Mouse (Mus musculus): ENCODE results near the gene Coq6. TPM values are rescaled to one million over a fixed set of nuclear protein-coding genes. Genes with fewer than 3 reads are reported as not detected.
A peak's percentile ranks its signal among the peaks of the same experiment; 100 is the strongest.
"Not testable (repeated sequence)": the region's sequence is repeated elsewhere in the genome, so short reads cannot be mapped to it uniquely, and the experiment has no call there.

Gene Coq6
- 10 to 100 TPM; 67.4 to 80.8 TPM for total RNA-seq (2021)
- long read RNA-seq, experiment 1, transcript Coq6-201 (12 exons, 1,602 nt) = major isoform, 54 of 60 reads
- long read RNA-seq, experiment 1, partial matches to known transcripts = 2 of 60 reads
- long read RNA-seq, experiment 1, other reads (novel, unspliced or antisense) = 3 of 60 reads
- long read RNA-seq, experiment 2, transcript Coq6-201 (12 exons, 1,602 nt) = major isoform, 79 of 94 reads
- long read RNA-seq, experiment 2, partial matches to known transcripts = 6 of 94 reads
- long read RNA-seq, experiment 2, other reads (novel, unspliced or antisense) = 7 of 94 reads

DNA sequence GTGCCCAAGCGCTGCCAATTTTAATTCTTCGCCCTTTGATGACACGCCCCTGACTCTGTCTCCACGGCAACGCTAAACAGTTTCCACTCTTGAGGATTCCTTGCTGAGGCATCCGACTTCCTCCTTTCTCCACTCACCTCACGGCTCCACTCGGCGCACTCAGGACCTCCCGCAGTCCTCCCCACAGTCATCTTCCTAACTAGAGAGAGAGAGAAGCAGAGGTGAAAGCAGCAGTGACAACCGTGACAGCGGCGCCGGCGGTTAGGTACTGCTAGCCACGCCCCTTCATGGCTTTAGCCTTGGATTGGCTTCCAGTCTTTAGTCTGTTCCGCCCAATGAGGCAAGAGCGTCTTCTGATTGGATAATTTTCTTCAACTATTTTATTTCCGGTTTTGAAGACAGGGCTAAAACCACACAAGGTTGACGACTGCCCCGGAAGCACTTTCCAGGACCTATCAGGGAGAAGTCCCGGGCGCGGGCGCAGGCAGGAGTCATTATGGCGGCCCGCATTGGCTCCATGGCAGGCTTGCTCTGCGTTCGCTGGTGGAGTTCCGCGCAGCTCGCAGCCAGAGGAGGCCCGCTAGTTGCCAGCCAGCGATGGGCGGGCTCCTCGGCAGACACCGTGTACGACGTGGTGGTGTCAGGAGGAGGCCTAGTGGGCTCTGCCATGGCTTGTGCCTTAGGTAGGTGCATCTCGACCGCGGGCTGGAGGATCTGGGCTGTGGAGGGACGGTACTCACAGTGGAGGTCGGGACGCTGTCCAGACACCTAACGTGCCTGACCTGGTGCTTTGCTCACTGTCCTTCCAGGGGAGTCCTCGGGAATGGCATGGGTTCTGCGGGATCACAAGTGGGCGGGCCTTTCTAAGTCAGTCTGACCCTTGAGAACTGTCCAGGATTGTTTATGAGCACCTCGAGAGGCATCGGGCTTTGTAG, at the start of gene Coq6, which contains the start of gene Fam161b:
Gene Coq6, plus strand, starts transcription at position 103 of the 935 bp plus-strand sequence.
Gene Fam161b, minus strand, starts transcription at position 279 of the 935 bp plus-strand sequence.
- peak; percentile 83 to 88 for DNase-seq (ENCODE audit: low spot score in 2 of 2)

DNA sequence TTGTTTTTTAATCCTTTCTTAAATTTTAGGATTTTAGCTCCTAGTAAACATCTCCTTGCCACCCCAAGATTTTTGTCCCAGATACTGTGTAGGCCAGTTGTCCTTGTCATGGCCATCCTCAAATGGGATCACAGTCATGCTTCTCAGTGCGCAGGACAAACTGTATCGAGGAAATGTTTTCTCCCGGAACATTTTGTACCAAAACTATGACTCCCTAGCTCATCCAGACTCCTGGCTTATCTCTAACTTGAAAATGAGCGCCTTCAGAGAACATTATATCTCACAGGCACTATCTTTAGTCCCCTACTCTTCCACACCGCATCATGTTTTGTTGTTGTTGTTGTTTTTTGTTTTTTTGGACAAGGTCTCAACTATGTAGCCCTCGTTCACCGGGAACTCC, 45.5 kb upstream of the Coq6 start:
- no peak for DNase-seq (ENCODE audit: low spot score in 2 of 2)

DNA sequence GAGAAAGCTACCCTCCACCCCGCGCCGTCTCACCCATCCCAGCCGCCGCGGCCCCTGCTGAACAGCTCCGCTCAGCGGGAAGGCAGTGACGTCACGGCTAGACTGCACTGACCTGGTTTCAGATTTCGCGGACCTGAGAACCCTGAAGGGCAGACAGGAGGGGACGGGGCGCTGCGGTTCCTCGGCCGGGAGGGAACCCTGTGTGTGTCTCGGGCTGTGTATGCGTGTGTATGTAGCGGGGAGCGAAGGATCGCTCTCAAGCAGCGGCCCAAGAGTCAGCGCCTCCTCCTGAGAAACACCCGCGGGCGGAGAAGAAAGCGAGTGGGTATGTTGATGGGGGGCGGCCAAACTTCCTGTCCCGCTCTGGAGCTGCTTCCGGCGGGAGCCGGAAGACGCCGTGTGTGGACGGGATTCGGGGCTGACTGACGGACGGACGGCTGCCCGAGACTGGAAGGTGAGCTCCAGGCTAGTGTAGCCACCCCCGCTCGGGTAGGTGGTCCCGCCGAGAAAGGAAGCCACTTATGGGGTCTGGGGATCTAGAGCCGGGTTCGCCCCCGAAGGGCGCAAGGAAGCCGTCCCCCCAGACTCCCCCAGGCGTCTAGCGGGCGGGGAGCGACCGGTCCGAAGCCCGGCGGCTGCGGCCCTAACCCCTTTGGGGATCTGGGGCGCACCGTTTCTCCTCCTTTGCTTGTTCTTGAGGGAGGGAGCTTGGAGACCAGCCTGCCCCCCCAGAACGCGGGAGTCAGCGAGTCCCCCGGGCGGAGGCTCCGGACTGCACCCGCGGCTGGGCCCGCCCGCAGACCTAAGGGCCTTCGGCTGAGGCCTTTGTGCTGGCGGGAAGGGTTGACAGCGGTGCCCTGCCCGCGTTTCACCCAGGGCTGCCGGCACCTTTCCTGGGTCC, 44.5 kb upstream of the Coq6 start, which contains the start of gene Zfp410:
Gene Zfp410, plus strand, starts transcription at position 132 of the 901 bp plus-strand sequence.
- peak; percentile 74 to 80 for DNase-seq (ENCODE audit: low spot score in 2 of 2)

DNA sequence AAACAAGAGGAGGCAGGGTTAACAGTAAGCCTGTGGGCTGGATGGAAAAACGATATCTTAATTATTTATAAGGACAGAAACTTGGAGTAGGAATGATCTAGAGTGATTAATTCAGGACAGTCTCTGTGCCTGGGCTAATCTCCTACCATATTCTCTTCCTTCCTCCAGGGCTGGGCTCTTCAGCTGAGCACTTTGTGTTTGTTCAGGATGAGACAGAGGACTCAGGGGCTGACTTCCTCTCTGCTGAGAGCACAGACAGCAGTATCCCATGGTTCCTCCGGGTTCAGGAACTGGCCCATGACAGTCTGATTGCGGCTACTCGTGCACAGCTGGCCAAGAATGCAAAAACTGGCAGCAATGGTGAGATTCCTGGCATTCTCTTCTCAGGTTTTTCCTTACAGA, 34.3 kb upstream of the Coq6 start:
- no peak for DNase-seq (ENCODE audit: low spot score in 2 of 2)

GRCm38 (mm10) chr12:84336963-84337625, 24.4 kb upstream of the Coq6 start:
- DNase-seq (ENCODE audit: low spot score in 2 of 2) = no peak

DNA sequence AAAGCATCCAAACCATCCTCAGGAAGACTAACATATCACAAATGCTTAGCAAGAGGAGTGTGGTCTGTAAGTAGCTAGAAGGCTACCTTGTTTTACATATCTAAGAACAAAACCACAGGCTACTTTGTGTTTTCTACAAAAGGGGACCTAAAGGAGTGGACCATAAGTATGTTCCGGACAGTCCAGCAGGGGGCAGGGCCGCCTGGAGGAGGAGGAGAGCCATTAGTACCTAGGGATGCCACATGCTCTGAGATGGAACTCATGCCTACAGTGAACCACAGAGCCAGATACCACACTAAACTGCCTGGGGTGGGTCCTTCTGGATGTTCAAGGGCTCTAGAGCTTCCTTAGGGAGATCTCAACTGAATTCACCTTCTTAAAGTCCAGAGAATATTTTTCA, 14.3 kb upstream of the Coq6 start:
- no peak for DNase-seq (ENCODE audit: low spot score in 2 of 2)

GRCm38 (mm10) chr12:84358699-84359098, 2.8 kb upstream of the Coq6 start:
- DNase-seq (ENCODE audit: low spot score in 2 of 2) = not testable (repeated sequence)

DNA sequence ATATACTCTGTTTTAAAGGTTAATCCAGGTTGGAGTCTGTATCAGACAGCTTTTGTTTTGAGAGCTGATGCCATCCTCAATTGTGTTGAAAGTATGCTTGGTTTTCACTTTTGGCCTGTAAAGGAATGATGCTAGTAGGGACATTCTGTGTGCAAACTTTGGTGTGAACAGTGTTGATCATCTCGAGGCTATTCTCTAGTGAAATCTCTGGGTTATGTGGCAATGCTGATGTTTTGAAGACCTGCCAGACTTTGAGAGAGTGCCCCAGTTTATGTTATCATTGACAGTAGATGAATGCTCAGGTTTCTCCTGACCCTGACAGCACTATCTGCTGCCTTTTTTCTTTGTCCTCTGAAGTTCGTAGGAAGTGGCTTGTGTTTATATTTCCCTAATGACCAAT, 1.4 kb downstream of the Coq6 start:
- no peak for DNase-seq (ENCODE audit: low spot score in 2 of 2)

- no peak for DNase-seq (ENCODE audit: low spot score in 2 of 2)
Measured at GRCm38 (mm10) chr12:84364291-84364690, 2.8 kb downstream of the Coq6 start.

GRCm38 (mm10) chr12:84365137-84365536, 3.7 kb downstream of the Coq6 start:
- no peak for DNase-seq (ENCODE audit: low spot score in 2 of 2)

DNA sequence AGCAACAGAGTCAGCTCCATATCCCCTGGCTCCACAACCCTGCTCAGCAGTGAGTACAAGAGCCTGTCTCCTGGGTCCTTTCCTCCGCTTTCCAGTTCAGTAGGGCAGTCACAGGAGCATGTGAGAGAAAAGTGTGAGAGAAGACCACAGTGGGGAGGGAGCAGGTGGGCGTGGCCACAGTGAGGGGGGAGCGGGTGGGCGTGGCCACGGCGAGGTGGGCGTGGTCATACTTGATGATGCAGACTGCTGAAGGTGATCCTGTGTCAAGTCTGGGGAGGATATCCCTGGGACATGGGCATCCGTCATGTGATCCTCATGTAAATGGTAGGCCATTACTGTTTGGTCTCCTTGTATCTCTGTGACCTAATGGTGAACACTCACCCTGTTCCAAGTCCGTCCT, 5.5 kb downstream of the Coq6 start:
- no peak for DNase-seq (ENCODE audit: low spot score in 2 of 2)

DNA sequence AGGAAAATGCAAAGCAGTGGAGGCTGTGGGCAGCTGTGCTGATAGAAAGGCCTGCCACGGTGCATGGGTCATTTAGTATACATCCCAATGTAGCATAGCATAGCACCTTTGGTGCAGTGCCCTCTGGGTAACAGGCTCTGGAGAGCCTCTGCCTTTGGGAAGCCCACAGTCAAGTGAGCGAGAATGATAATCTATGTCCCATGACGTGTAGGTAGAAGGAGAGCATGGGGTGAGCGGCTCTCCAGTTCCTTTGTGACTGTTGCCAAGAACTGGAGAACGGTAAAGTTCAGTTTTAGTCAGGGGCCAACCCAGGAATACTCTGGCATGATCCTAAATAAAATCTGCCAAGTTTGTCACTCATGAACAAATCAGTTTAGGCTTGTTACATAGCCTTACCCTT, 10.2 kb downstream of the Coq6 start:
- no peak for DNase-seq (ENCODE audit: low spot score in 2 of 2)

GRCm38 (mm10) chr12:84373831-84374481, 12.5 kb downstream of the Coq6 start:
- no peak for DNase-seq (ENCODE audit: low spot score in 2 of 2)

DNA sequence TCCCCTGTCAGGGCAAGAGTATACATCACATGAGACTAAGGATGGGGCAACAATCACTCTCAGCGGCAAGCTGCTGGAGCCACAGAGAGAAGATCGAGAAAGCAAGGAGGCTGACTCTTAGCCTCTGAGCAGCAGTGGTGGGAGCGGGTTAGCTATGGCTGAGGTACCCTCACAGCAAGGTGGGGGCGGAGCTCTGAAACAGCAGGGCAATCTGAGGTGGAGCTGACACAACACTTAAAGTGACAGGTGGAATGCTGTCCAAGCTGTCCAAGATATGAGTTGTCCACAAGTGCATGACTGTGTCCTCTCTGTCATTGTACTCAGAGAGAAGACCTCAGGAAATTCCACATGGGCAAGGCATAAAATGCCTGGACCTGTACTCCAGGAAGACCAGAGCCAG, 20.9 kb downstream of the Coq6 start:
- DNase-seq (ENCODE audit: low spot score in 2 of 2) = no peak

DNA sequence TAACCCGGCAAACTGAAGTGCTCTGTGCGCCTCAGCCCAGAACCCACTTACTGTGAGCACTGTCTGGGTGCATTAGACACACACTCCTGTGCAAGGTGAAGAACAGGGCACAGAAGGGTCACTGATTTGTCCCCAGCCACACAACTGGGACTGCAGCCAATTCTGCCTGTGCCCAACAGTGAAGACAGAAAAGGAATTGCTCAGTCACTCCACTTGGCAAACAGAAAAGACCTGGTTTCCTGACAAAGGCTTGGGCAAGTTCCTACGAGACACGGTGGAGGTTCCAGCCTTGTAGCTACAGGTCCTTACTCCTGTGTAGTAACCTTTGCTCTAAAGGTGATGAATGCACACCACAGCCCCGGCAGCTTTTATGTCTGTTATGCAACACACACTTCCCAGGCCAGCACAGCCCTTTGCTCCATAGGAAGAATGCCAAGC, 23.2 kb downstream of the Coq6 start:
- DNase-seq (ENCODE audit: low spot score in 2 of 2) = no peak

- no peak for DNase-seq (ENCODE audit: low spot score in 2 of 2)
Measured at GRCm38 (mm10) chr12:84385408-84385807, 24.0 kb downstream of the Coq6 start.

DNA sequence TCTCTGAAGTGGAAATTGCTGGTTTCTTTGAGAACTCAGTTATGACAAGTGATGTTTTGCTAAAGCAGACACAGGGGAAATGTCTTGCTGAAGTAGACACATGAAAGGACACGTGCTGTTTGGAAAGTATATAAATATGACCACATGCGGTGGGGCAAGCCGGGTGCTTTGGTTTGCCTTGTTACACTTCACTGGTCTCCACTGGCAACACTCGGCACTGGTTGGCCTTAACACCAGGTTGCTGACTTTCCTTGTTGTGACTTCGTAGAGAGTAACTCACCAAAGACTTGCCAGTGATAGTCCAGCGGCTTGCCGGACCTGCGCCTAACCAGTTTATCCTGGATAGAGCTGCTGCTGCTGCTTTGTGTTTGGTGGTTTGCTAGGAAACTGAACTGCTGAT, 26.6 kb downstream of the Coq6 start:
- no peak for DNase-seq (ENCODE audit: low spot score in 2 of 2)

DNA sequence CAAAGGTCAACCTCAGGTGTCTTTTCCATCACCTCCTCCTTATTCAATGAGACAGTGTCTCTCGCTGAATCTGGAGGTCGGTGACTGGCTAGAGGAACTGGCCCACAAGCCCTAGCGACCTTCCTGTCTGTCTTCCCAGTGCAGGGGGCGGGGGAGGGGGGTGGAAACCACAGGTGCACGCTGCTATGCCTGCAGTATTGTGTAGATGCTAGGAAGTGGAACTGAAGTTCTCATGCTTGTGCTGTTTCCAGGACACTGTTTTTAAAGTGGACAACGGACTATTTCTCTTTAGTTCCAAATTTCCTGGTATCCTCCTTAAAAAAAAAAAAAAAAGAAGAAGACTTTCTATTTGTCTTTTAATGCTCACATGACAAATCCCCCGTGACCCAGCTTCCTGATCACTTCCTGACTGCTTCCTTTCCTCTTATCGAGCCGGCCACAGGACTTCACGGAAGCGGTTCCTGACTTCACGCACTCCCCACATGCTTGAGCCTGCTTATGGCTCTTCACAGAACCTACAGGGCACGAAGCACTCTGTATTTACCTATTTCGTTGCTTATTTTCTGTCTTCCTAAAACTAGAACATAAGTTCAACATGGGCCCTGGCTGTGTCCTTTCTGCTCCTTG, 27.4 kb downstream of the Coq6 start:
- no peak for DNase-seq (ENCODE audit: low spot score in 2 of 2)

- no peak for DNase-seq (ENCODE audit: low spot score in 2 of 2)
Measured at GRCm38 (mm10) chr12:84390336-84390735, 28.9 kb downstream of the Coq6 start.
